In the genomic region with DNA sequence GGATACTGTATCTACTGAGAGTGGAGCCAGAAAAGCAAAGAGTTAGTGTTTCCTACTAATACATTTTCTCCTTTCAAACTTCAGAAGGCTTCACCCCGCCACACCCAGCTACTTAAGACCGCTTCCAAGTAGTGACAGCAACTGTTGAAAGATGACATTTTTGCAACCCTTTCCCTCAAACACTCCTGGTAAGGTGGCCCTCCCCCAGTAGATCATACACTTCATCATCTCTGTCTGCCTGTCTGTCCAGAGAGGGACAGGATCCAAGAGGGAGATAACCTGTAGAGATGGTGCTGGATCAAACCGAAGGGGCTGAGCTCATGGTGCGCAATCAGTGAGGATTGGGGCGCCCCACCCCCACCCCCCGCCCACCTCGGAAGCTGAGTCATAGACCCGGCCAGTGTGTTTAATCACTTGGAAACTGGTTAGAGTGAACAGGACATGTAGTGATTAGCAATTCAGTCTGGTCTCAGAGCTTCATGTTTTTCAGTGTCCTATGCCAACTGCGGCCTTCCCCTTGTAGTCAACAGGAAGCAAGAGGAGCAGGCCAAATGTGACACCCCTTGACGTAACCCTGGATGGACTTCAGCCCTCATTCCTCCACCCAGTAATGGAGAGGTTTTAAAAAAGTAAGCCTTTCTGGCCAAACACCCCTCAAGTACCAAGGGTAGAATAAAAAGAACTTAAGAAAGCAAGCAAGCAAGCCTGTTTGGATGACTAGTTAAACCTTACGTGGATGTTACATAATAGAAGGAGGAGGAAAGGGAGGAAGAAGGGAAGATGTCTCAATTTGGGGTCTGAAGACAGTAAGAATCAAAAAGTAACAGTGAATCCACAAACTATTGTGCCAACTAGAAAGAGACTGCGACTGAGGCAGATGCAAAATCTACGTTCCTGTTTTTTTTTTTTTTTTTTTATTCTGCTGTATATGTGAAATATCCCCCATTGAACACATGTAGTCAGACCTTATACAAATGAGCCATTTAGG, we compare ENCODE assay signal across 9 mouse cellular contexts.
A peak's percentile ranks its signal among the peaks of the same experiment; 100 is the strongest.
DNase-seq lines count a peak whose midpoint lies in the region; ATAC-seq and TF ChIP-seq lines count a peak whose summit lies in the region.
"Had no signal": no experiment of that assay in that cellular context is flagged by ENCODE, and none has a peak within 500 bp of the region (broad histone marks: within the 10 kb centered on the region; RNA-seq: fewer than 3 reads in every experiment).

No protein-coding gene starts in this region.

- TF ChIP-seq RAD21 in MEL (IDR thresholded peaks at IDR 0.05; ENCODE audit: low read depth, low read length), result no peak

- H3K4me1 ChIP-seq in intestine, embryonic 15.5 days (replicated peaks), result no peaks in the 10 kb centered on the region
- no peaks in the 10 kb centered on the region for H3K4me1 ChIP-seq in intestine, postnatal 0 days (replicated peaks; ENCODE audit: control insufficient read depth, insufficient read depth, low read length)
- H3K4me1 ChIP-seq in MEL (ENCODE audit: control insufficient read depth in 1 of 2, insufficient read depth in 2 of 2, low read length in 2 of 2), result peaks cover 0 to 4% of the 10 kb centered on the region in 2 experiments; a peak in 1 of 4 replicates

- TF ChIP-seq CTCF in intestine, postnatal 0 days (IDR thresholded peaks at IDR 0.05; ENCODE audit: low read depth), result no peak
- no peak for TF ChIP-seq CTCF in MEL (IDR thresholded peaks at IDR 0.05 in 2 of 3, conservative IDR thresholded peaks at IDR 0.05 in 1 of 3; ENCODE audit: control insufficient read depth in 1 of 3, insufficient read depth in 1 of 3, low read depth in 2 of 3, low read length in 3 of 3, poor library complexity in 1 of 3, severe bottlenecking in 1 of 3)

- H3K4me2 ChIP-seq in intestine, embryonic 15.5 days (replicated peaks), result no peak overlapping the region
- H3K4me2 ChIP-seq in intestine, postnatal 0 days (replicated peaks; ENCODE audit: low read depth), result no peak overlapping the region
- H3K4me2 ChIP-seq: limb, embryonic 12.5 days had no signal

- no peak for TF ChIP-seq EP300 in MEL (IDR thresholded peaks at IDR 0.05; ENCODE audit: low read depth in 1 of 2, low read length in 2 of 2)

- no peak overlapping the region for H3K4me3 ChIP-seq in intestine, embryonic 15.5 days (replicated peaks)
- H3K4me3 ChIP-seq in intestine, postnatal 0 days (ENCODE audit: low read depth, low read length), result no peak overlapping the region
- no peak overlapping the region for H3K4me3 ChIP-seq in MEL (ENCODE audit: control insufficient read depth in 1 of 2, insufficient read depth in 1 of 2, low read depth in 2 of 2, low read length in 2 of 2)
- H3K4me3 ChIP-seq: limb, embryonic 12.5 days had no signal

- peak; percentile 14 for DNase-seq in MEL (ENCODE audit: low read depth, low spot score)
- DNase-seq in heart, adult 18-20 months, result peak; percentile 80 to 91
- peak; percentile 86 for DNase-seq in lung, postnatal 10 days
- no peak for DNase-seq in layer of hippocampus, adult 11-12 months (ENCODE audit: low spot score)
- no peak for DNase-seq in B cell, adult 2 months
- no peak for DNase-seq in left cerebral cortex, adult 18-20 months (ENCODE audit: low spot score in 2 of 2)

- H3K9me3 ChIP-seq in intestine, embryonic 15.5 days, result no peaks in the 10 kb centered on the region
- no peaks in the 10 kb centered on the region for H3K9me3 ChIP-seq in intestine, postnatal 0 days (ENCODE audit: control insufficient read depth)
- no peaks in the 10 kb centered on the region for H3K9me3 ChIP-seq in MEL (replicated peaks; ENCODE audit: insufficient read depth, low read length)
- H3K9me3 ChIP-seq: limb, embryonic 12.5 days had no signal

- no peaks in the 10 kb centered on the region for H3K79me2 ChIP-seq in MEL (ENCODE audit: control insufficient read depth, insufficient read depth, low read length, poor library complexity)

- WGBS in intestine, embryonic 15.5 days, result 81% methylated on average over 13 of the region's 13 CpGs
- WGBS in intestine, postnatal 0 days, result 74% methylated on average over 13 of the region's 13 CpGs

- no peak overlapping the region for H3K27ac ChIP-seq in intestine, embryonic 15.5 days
- H3K27ac ChIP-seq in intestine, postnatal 0 days (ENCODE audit: low read depth, low read length), result no peak overlapping the region
- H3K27ac ChIP-seq in MEL (ENCODE audit: control insufficient read depth, low read depth, low read length), result no peak overlapping the region
- H3K27ac ChIP-seq: limb, embryonic 12.5 days had no signal

- H3K36me3 ChIP-seq in intestine, embryonic 15.5 days, result no peaks in the 10 kb centered on the region
- H3K36me3 ChIP-seq in intestine, postnatal 0 days (ENCODE audit: control insufficient read depth, insufficient read depth), result no peaks in the 10 kb centered on the region
- H3K36me3 ChIP-seq in MEL (ENCODE audit: control insufficient read depth in 1 of 2, insufficient read depth in 2 of 2, low read length in 2 of 2), result peaks cover 0 to 5% of the 10 kb centered on the region in 2 experiments; a peak in 2 of 4 replicates
- H3K36me3 ChIP-seq: limb, embryonic 12.5 days had no signal

- H3K27me3 ChIP-seq in intestine, embryonic 15.5 days (replicated peaks), result no peaks in the 10 kb centered on the region
- H3K27me3 ChIP-seq in intestine, postnatal 0 days (replicated peaks; ENCODE audit: control insufficient read depth, insufficient read depth, low read length), result no peaks in the 10 kb centered on the region
- no peaks in the 10 kb centered on the region for H3K27me3 ChIP-seq in MEL (ENCODE audit: control insufficient read depth in 1 of 2, insufficient read depth in 2 of 2, low read length in 2 of 2)
- H3K27me3 ChIP-seq: limb, embryonic 12.5 days had no signal

- no peak overlapping the region for H3K9ac ChIP-seq in intestine, embryonic 15.5 days
- H3K9ac ChIP-seq in intestine, postnatal 0 days (ENCODE audit: low read depth, low read length), result no peak overlapping the region
- H3K9ac ChIP-seq in MEL (ENCODE audit: control insufficient read depth, low read depth, low read length, poor library complexity, severe bottlenecking), result no peak overlapping the region
- H3K9ac ChIP-seq: limb, embryonic 12.5 days had no signal

- TF ChIP-seq POLR2A in MEL (IDR thresholded peaks at IDR 0.05; ENCODE audit: control insufficient read depth in 1 of 2, insufficient read depth in 1 of 2, low read depth in 1 of 2, low read length in 2 of 2, poor library complexity in 1 of 2), result no peak

- 0 out of 2 replicates have a peak, but pooled peaks have one; percentile 20 for ATAC-seq in intestine, embryonic 15.5 days
- ATAC-seq in intestine, postnatal 0 days, result no peak

TF ChIP-seq in MEL, 35 proteins besides CTCF, POLR2A, EP300 and RAD21:
- no peak for TF ChIP-seq RCOR1 (IDR thresholded peaks at IDR 0.05; ENCODE audit: low read depth, low read length)
- TF ChIP-seq CHD2 (IDR thresholded peaks at IDR 0.05; ENCODE audit: low read length), result no peak
- no peak for TF ChIP-seq MAX (IDR thresholded peaks at IDR 0.05; ENCODE audit: low read length)
- no peak for TF ChIP-seq POLR2AphosphoS5 (IDR thresholded peaks at IDR 0.05; ENCODE audit: borderline replicate concordance, low read depth, low read length)
- TF ChIP-seq TAL1 (IDR thresholded peaks at IDR 0.05; ENCODE audit: low read length), result no peak
- no peak for TF ChIP-seq POLR2AphosphoS2 (IDR thresholded peaks at IDR 0.05; ENCODE audit: low read length)
- TF ChIP-seq USF1 (IDR thresholded peaks at IDR 0.05; ENCODE audit: low read depth, low read length), result no peak
- no peak for TF ChIP-seq JUND (IDR thresholded peaks at IDR 0.05; ENCODE audit: low read depth, low read length)
- no peak for TF ChIP-seq GABPA (IDR thresholded peaks at IDR 0.05; ENCODE audit: low read depth, low read length)
- no peak for TF ChIP-seq MYC (IDR thresholded peaks at IDR 0.05; ENCODE audit: low read depth, low read length)
- TF ChIP-seq MAZ (IDR thresholded peaks at IDR 0.05; ENCODE audit: low read depth, low read length), result no peak
- no peak for TF ChIP-seq NELFE (IDR thresholded peaks at IDR 0.05; ENCODE audit: low read depth, low read length)
- TF ChIP-seq ZNF384 (IDR thresholded peaks at IDR 0.05; ENCODE audit: low read depth, low read length), result no peak
- TF ChIP-seq CHD1 (IDR thresholded peaks at IDR 0.05; ENCODE audit: low read depth, low read length), result no peak
- no peak for TF ChIP-seq SIN3A (IDR thresholded peaks at IDR 0.05; ENCODE audit: low read length)
- no peak for TF ChIP-seq ZC3H11A (IDR thresholded peaks at IDR 0.05; ENCODE audit: low read depth, low read length)
- no peak for TF ChIP-seq TBP (IDR thresholded peaks at IDR 0.05; ENCODE audit: low read depth, low read length)
- TF ChIP-seq MXI1 (IDR thresholded peaks at IDR 0.05; ENCODE audit: low read depth, low read length), result no peak
- no peak for TF ChIP-seq NRF1 (IDR thresholded peaks at IDR 0.05; ENCODE audit: insufficient read depth, low read depth, low read length, poor library complexity, severe bottlenecking)
- TF ChIP-seq ZMIZ1 (IDR thresholded peaks at IDR 0.05; ENCODE audit: low read depth, low read length), result no peak

Comparison
In these comparisons a context has a peak if more than half of its experiments do, and no peak if none do; other contexts are left out.
1. DNase-seq: peak in MEL (single experiment), heart, adult 18-20 months (2 of 2) and lung, postnatal 10 days (single experiment); none in layer of hippocampus, adult 11-12 months (single experiment), B cell, adult 2 months (0 of 2) and left cerebral cortex, adult 18-20 months (0 of 2).